Mouse (Mus musculus) liver, adult 2 months (tissue): Measurements from ENCODE around the gene Fam241b. TPM values are rescaled to one million over a fixed set of nuclear protein-coding genes. Genes with fewer than 3 reads are reported as not detected.
A peak's percentile ranks its signal among the peaks of the same experiment; 100 is the strongest.

Experiments
- DNase-seq: peaks from one replicate; pipeline ENCODE4 v3.0.0-alpha.2; 2011; ENCODE audit warnings: low read depth, low spot score; ENCODE audit errors: extremely low read depth
- H3K27ac ChIP-seq: fragments of 200-500 bp; replicated peaks from 2 replicates; pipeline ENCODE4 v1.5.1; 2012; ENCODE audit warnings: low read depth, mild to moderate bottlenecking, control low read depth, inconsistent platforms, low read length; ENCODE audit not compliant: insufficient read depth
- H3K27me3 ChIP-seq: fragments of 200-500 bp; 2 replicates; pipeline ENCODE4 v1.6.1; 2012; ENCODE audit warnings: mild to moderate bottlenecking, moderate library complexity, low read length, inconsistent platforms; ENCODE audit not compliant: control insufficient read depth, insufficient read depth
- H3K36me3 ChIP-seq: fragments of 200-500 bp; 2 replicates; pipeline ENCODE4 v1.6.1; 2012; ENCODE audit warnings: low read length, inconsistent platforms; ENCODE audit not compliant: control insufficient read depth, insufficient read depth
- H3K4me1 ChIP-seq: fragments of 200-500 bp; 2 replicates; pipeline ENCODE4 v1.6.1; 2011; ENCODE audit warnings: low read length; ENCODE audit not compliant: control insufficient read depth, insufficient read depth
- H3K4me3 ChIP-seq: fragments of 200-500 bp; 2 replicates; pipeline ENCODE4 v1.5.1; 2011; ENCODE audit warnings: low read depth, mild to moderate bottlenecking, control low read depth, low read length, moderate library complexity; ENCODE audit not compliant: insufficient read depth
- H3K79me2 ChIP-seq: fragments of 200-500 bp; 2 replicates; pipeline ENCODE4 v1.6.1; 2012; ENCODE audit warnings: inconsistent platforms, mild to moderate bottlenecking, low read length, moderate library complexity; ENCODE audit not compliant: control insufficient read depth, insufficient read depth
- H3K9ac ChIP-seq: fragments of 200-500 bp; 2 replicates; pipeline ENCODE4 v1.6.1; 2012; ENCODE audit warnings: low read depth, mild to moderate bottlenecking, control low read depth, inconsistent platforms, low read length
- CTCF ChIP-seq: fragments of 200-500 bp; IDR thresholded peaks from 2 replicates; pipeline ENCODE4 v1.5.1; 2011; ENCODE audit warnings: low read depth, low read length, control low read depth
- POLR2A ChIP-seq: fragments of 200-500 bp; IDR thresholded peaks from 2 replicates; pipeline ENCODE4 v1.6.1; 2011; ENCODE audit warnings: low read length, control low read depth; ENCODE audit not compliant: insufficient read depth; ENCODE audit errors: extremely low read depth
- WGBS: fragments of 180-500 bp; shearing (Covaris S2); methylation state at CpG from one replicate; pipeline ENCODE4 v1.1.7; 2018; 5-methylcytosine and 5-hydroxymethylcytosine counted together
- polyA plus RNA-seq: library from polyadenylated mRNA; depleted of rRNA; stranded (reverse); fragments of >200 nt; gene quantifications from 2 replicates; pipeline ENCODE4 v1.2.3, GENCODE M21; 2012
- total RNA-seq: library from RNA; depleted of rRNA; stranded (reverse); fragments of >200 nt; gene quantifications from 2 replicates; pipeline ENCODE4 v1.2.3, GENCODE M21; 2014

Gene Fam241b
- total and polyA plus RNA-seq, 2 experiments, result 3.6 to 3.9 TPM

DNA sequence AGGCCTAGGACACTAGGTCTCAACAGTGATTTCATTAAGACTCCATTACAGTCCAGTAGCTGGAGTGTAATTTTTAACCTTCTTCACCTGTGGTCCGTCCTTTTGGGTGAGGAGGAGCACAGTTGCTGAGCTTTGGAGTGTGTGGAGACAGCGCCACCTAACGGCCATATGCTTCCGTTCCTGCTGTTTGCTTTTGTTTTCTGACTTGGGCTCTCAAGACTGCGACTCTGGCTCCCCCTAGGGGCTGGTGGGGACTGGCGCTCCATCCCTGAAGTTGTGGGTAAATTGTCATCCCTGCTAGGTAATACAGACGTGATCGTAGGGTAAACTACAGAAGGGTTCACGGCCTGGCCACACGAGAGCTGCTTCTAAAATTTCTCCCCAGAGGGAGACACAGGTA is 39.3 kb upstream of the Fam241b start:
- Histone ChIP-seq H3K4me3 (no peak overlapping the region), H3K27me3 (0 out of 2 replicates have a peak, but pooled peaks cover 3% of the 10 kb centered on the region), H3K9ac (no peak overlapping the region), H3K27ac (no peak overlapping the region), H3K79me2 (no peaks in the 10 kb centered on the region), H3K36me3 (no peaks in the 10 kb centered on the region), H3K4me1 (no peaks in the 10 kb centered on the region)
- DNase-seq, result peak; percentile 80
- 3% methylated on average over 10 of the region's 10 CpGs for WGBS
- TF ChIP-seq CTCF (peak; percentile 100), POLR2A (no peak)

DNA sequence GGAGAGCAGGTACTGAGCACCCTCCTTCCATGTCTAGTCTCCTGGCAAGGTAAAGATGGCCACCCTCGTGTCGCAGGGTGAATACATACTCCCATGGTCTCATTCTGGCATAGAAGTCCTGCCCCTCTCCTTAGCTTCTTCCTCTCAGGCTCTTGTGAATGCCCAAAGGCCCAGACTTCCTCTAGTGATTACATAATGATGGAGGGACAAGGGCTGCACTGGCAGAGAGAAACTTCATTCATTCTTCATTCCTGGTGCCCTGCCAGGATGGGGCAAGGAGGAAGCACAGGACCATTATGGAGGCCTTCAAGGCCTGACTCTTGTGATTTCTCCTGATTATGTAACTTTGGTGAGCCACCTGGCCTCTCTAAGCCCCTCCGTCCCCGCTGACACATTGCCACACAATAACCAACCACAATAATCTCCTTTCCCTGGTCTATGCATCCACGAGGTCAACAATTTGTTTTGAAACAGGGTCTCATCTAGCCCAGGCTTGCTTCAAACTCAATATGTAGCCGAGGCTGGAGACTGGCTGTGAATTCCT is 38.8 kb upstream of the Fam241b start:
- Histone ChIP-seq H3K79me2 (no peaks in the 10 kb centered on the region), H3K4me1 (no peaks in the 10 kb centered on the region), H3K27me3 (0 out of 2 replicates have a peak, but pooled peaks cover 3% of the 10 kb centered on the region), H3K27ac (no peak overlapping the region), H3K4me3 (no peak overlapping the region), H3K36me3 (no peaks in the 10 kb centered on the region), H3K9ac (no peak overlapping the region)
- DNase-seq, result no peak
- no peak for TF ChIP-seq POLR2A
- TF ChIP-seq CTCF, result no peak
- WGBS, result 73% methylated on average over 6 of the region's 6 CpGs

GRCm38 (mm10) chr10:62181701-62182100 is 38.0 kb upstream of the Fam241b start:
- Histone ChIP-seq H3K27me3 (0 out of 2 replicates have a peak, but pooled peaks cover 3% of the 10 kb centered on the region), H3K4me3 (no peak overlapping the region), H3K79me2 (no peaks in the 10 kb centered on the region), H3K4me1 (no peaks in the 10 kb centered on the region), H3K36me3 (no peaks in the 10 kb centered on the region), H3K9ac (no peak overlapping the region), H3K27ac (no peak overlapping the region)
- DNase-seq, result no peak
- 57% methylated on average over 3 of the region's 3 CpGs for WGBS
- TF ChIP-seq POLR2A (no peak), CTCF (no peak)

GRCm38 (mm10) chr10:62179944-62180343 is 36.2 kb upstream of the Fam241b start:
- DNase-seq, result no peak
- Histone ChIP-seq H3K79me2 (no peaks in the 10 kb centered on the region), H3K4me1 (no peaks in the 10 kb centered on the region), H3K9ac (no peak overlapping the region), H3K4me3 (no peak overlapping the region), H3K27me3 (0 out of 2 replicates have a peak, but pooled peaks cover 3% of the 10 kb centered on the region), H3K36me3 (no peaks in the 10 kb centered on the region), H3K27ac (no peak overlapping the region)
- 88% methylated on average over 3 of the region's 3 CpGs for WGBS
- TF ChIP-seq POLR2A, result no peak
- no peak for TF ChIP-seq CTCF

DNA sequence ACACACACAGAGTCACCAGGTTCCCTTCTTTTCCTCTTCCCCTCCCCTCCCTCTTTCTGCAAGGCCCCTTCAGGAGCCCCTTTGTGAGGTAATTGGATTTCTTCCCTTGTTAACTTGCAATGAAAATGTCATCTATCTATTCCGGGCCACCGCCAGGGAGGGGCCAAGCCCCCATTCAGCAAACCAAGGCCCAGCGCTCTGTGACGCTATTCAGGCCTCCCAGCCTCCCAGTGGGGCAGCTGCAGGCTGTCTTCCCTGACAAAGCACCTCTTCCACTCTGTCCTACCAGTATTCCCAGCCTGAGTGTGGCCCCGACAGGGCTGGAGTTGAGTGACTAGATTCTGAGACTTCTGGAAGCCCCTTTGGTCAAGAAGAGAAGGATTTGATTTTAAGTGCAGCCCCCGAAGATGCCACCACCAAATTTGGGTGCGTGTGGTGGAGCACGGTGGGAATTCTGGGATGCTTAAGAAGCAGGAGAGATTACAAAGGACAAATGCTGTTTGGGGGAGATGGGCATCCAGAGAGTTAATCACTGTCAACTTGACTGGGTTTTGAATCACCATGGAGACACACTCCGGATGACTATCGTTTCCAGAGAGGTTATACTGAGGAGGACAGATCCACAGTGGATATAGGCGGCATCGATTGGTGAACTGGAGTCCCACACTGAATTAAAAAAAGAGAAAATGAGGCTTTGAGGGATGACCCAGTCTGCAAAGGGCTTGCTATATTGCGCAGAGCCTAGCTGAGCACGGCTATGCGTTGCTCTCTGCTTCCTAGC is 31.0 kb upstream of the Fam241b start:
- WGBS, result 68% methylated on average over 15 of the region's 15 CpGs
- H3K4me1 ChIP-seq, result no peaks in the 10 kb centered on the region
- no peak overlapping the region for H3K9ac ChIP-seq
- no peak for TF ChIP-seq POLR2A
- TF ChIP-seq CTCF, result no peak
- H3K4me3 ChIP-seq, result no peak overlapping the region
- H3K36me3 ChIP-seq, result no peaks in the 10 kb centered on the region
- H3K79me2 ChIP-seq, result no peaks in the 10 kb centered on the region
- no peaks in the 10 kb centered on the region; the same call in 1 of the 2 replicates for H3K27me3 ChIP-seq
- H3K27ac ChIP-seq, result no peak overlapping the region
- DNase-seq, result no peak

DNA sequence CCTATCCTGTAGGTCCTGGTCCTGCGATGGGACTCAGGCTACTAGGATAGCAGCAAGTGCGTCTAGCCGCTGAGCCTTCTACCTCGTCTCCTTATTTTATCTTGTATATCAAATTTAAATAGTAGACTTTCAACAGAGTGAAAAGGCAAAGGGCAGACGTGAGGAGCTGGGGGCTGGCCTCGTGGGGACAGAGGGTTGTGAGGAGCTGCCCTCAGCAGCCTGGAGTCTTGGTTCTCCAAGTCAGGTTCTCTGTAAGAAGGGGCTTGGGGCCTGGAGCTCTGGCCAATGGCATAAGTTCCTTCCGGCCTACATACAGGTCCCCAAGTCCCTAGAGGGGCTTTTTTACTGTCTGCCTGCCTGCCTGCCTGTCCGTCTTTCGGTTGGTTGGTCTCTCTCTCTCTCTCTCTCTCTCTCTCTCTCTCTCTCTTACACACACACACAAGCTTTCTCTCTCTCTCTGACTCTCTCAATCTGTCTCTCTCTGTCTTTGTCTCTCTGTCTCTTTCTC is 30.3 kb upstream of the Fam241b start:
- no peaks in the 10 kb centered on the region; the same call in 1 of the 2 replicates for H3K27me3 ChIP-seq
- H3K4me3 ChIP-seq, result no peak overlapping the region
- H3K4me1 ChIP-seq, result no peaks in the 10 kb centered on the region
- no peaks in the 10 kb centered on the region for H3K79me2 ChIP-seq
- 39% methylated on average over 9 of the region's 9 CpGs for WGBS
- no peak for TF ChIP-seq CTCF
- TF ChIP-seq POLR2A, result no peak
- no peak for DNase-seq
- H3K9ac ChIP-seq, result no peak overlapping the region
- no peaks in the 10 kb centered on the region for H3K36me3 ChIP-seq
- H3K27ac ChIP-seq, result no peak overlapping the region
